Mouse (Mus musculus) cerebral cortex, adult 2 months (tissue): Measurements from ENCODE around the gene Csmd2.

Experiments used
- WGBS: fragments of 180-500 bp; shearing (Covaris S2); methylation state at CpG from one replicate; pipeline ENCODE4 v1.1.7; 2018; 5-methylcytosine and 5-hydroxymethylcytosine counted together

Csmd2 gene

DNA sequence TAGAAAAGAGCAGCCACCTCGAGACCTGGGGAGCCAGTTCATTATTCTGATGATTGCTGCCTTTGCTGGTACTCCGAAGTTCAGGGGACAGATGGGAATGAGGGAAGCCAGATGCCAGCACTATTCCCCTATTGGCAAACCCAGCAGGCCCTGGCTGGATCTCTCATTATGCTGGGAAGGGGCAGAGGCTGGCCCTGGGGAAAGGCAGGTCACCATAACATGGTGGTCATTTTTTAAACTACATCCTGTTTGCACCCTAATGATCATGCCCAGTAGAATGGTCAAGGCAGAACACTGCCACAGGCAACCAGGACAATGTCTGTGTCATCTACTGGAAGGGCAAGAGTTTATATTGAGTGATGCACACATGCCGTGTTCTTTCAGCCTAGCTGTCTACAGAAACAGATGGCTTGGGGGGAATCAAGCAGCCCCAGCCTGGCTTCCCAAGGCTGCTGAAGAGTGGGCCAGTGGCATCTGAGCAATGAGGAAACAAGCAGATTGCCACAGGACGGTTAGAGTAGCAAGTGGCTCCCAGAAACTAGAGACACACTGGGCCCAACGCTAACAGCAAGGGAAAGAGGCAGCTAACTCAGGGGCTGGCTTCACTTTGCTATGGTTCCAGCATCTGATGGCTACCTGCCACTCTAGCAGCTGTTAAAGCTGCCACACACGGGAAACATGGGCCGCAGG is 424.4 kb downstream of the Csmd2 start:
- WGBS: 67% methylated on average over 7 of the region's 7 CpGs

- WGBS: 75% methylated on average over 2 of the region's 2 CpGs
These were observed 427.1 kb downstream of the Csmd2 start for GRCm38 (mm10) chr4:128414741-128415140.

DNA sequence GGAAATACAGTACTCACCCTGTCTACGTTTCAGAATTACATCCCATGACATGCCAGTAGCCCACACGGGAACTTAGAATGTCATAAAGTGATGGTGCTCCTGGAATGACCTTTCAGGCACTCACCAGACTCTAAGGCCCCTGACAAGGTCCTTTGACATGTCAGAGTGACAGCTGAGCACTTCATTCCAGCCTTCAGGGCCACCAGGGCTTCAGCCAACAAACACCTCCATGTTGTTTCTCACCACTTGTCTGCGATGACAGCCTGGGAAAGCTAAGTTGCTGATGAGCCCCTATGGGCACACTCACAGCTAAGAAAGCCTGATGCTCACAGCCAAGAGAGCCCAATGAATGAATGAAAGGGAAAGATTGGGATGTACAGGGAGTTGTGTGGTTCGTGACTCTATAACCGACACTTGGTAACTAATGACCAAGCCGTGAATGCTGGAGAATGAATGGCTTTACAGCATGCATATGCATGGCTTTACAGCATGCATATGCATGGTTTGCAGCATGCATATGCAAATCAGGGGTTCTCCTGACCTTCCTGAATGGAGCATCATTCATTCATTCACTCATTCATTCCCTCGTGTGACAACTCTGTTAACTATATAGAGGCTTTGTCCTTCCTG is 432.4 kb downstream of the Csmd2 start:
- 67% methylated on average over 7 of the region's 7 CpGs for WGBS

GRCm38 (mm10) chr4:128422486-128422885 is 434.8 kb downstream of the Csmd2 start:
- WGBS: 87% methylated on average over 4 of the region's 4 CpGs

- WGBS: 35% methylated on average over 2 of the region's 2 CpGs
These were observed 437.7 kb downstream of the Csmd2 start for GRCm38 (mm10) chr4:128425339-128425738.

- WGBS: 53% methylated on average over 14 of the region's 14 CpGs
These were observed 439.8 kb downstream of the Csmd2 start for GRCm38 (mm10) chr4:128427261-128428030.

- 26% methylated on average over 18 of the region's 18 CpGs for WGBS
These were observed 440.8 kb downstream of the Csmd2 start for GRCm38 (mm10) chr4:128428303-128429107.

- WGBS: 76% methylated on average over 8 of the region's 8 CpGs
These were observed 441.9 kb downstream of the Csmd2 start for GRCm38 (mm10) chr4:128429591-128429990.

DNA sequence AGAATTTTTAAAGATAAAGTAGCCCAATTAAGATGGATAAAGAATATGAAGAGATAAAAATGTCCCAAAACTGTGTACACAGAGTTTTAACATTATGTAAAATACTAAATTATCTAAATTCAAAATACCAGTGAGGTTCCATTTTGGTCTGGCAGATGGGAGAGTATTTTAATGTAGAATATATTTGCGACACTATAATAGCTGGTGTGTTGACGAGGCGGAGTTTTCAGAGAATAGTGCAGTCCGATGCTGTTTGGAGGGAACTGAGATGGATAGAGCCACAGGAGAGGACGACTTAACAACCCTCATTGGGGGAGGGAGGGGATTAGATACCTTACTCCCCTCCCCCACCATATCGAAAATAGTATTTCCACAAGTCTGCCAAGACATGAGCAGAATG is 452.9 kb downstream of the Csmd2 start:
- whole genome bisulfite sequencing: 63% methylated on average over 6 of the region's 6 CpGs

GRCm38 (mm10) chr4:128441228-128441627 is 453.6 kb downstream of the Csmd2 start:
- 62% methylated on average over 2 of the region's 2 CpGs for WGBS

GRCm38 (mm10) chr4:128442791-128443190 is 455.1 kb downstream of the Csmd2 start:
- WGBS: 44% methylated on average over 8 of the region's 8 CpGs

GRCm38 (mm10) chr4:128445514-128446260 is 458.0 kb downstream of the Csmd2 start:
- WGBS: 33% methylated on average over 15 of the region's 15 CpGs

- WGBS: 59% methylated on average over 12 of the region's 12 CpGs
These were observed 461.3 kb downstream of the Csmd2 start for GRCm38 (mm10) chr4:128448831-128449431.

GRCm38 (mm10) chr4:128450137-128450536 is 462.5 kb downstream of the Csmd2 start:
- WGBS: 40% methylated on average over 8 of the region's 8 CpGs

GRCm38 (mm10) chr4:128450974-128451373 is 463.3 kb downstream of the Csmd2 start:
- WGBS: 18% methylated on average over 8 of the region's 8 CpGs

- WGBS: 24% methylated on average over 3 of the region's 3 CpGs
These were observed 463.7 kb downstream of the Csmd2 start for GRCm38 (mm10) chr4:128451383-128451794.

DNA sequence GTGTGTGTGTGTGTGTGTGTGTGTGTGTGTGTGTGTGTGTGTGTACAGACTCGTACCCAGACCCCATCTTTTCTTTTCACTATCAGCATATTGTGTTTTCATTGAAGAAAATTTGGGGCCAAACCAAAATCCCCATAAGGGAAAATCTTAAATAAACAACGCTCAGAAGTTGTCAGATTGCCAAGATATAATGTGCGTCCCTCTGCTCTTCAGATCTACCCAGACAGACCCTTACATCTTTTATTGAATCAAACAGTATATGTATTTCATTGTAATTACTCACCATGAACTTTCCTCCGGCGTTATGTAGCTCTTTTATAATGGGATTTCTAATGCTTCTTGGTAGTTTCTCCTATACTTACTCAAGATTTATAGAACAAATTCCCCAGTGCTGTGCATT is 479.1 kb downstream of the Csmd2 start:
- 73% methylated on average over 5 of the region's 5 CpGs for WGBS

- WGBS: 93% methylated on average over 1 of the region's 1 CpGs
These were observed 480.4 kb downstream of the Csmd2 start for GRCm38 (mm10) chr4:128468040-128468439.

- 60% methylated on average over 5 of the region's 5 CpGs for WGBS
These were observed 488.6 kb downstream of the Csmd2 start for GRCm38 (mm10) chr4:128476249-128476648.

DNA sequence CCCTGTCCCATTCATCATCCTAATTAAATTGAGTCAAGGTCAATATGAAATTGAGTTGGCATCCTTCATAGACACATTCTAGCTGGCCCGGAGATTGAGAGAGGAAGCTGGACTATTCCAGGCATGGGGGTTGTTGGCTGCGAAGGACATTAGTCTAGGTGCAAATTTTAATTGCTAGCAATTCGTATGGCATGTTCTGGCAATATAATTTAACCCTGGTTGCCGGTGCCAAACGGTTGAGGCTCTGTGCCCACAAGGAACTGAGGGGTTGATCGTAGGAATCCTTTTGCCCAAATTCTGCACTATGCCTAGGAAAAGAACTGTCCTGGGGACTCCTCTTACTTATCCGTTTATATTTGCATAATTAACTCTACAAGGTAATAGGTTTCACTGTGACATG is 496.2 kb downstream of the Csmd2 start:
- 69% methylated on average over 7 of the region's 7 CpGs for WGBS

DNA sequence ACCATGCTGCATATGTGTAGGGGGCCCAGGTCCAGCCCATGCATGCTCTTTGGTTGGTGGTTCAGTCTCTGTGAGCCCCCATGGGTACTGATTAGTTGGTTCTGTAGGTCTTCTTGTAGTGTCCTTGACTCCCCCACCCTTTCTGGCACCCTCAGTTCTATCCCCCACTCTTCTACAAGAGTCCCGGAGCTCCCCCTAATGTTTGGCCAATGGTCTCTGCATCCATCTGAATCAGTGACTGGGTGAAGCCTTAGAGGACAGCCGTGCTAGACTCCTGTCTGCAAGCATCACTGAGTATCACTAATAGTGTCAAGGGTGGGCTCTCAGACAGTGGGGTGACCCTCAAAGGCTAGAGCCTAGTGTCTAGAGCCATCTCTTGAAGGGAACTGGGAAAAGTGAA is 497.0 kb downstream of the Csmd2 start:
- 54% methylated on average over 2 of the region's 2 CpGs for WGBS
